Mouse (Mus musculus) MEL (cell line): ENCODE data around the gene Ntn1. TPM values are rescaled to one million over a fixed set of nuclear protein-coding genes. Genes with fewer than 3 reads are reported as not detected.

Experiments used
- DNase-seq: peaks from one replicate; pipeline ENCODE4 v3.0.0; 2011; ENCODE audit warnings: low read depth, low spot score
- H3K27ac ChIP-seq: 2 replicates; pipeline ENCODE4 v1.5.1; 2012; ENCODE audit warnings: low read depth, mild to moderate bottlenecking, control low read depth, low read length, moderate library complexity; ENCODE audit not compliant: control insufficient read depth
- H3K27me3 ChIP-seq, 2 experiments: fragments of 150-350 bp in 1 of 2; sonication (generic) in 1 of 2; 2 replicates each; pipeline ENCODE4 v1.6.1; 2012; ENCODE audit warnings: low read length in 2 of 2, mild to moderate bottlenecking in 2 of 2, improper control_type of control experiment in 1 of 2, moderate library complexity in 1 of 2; ENCODE audit not compliant: insufficient read depth in 2 of 2, control insufficient read depth in 1 of 2
- H3K36me3 ChIP-seq, 2 experiments: 2 replicates each; pipeline ENCODE4 v1.6.1; 2012 to 2014; ENCODE audit warnings: low read length in 2 of 2, improper control_type of control experiment in 1 of 2, inconsistent platforms in 1 of 2, mild to moderate bottlenecking in 1 of 2; ENCODE audit not compliant: insufficient read depth in 2 of 2, control insufficient read depth in 1 of 2
- H3K4me1 ChIP-seq, 2 experiments: fragments of 150-350 bp in 1 of 2; sonication (generic) in 1 of 2; 2 replicates each; pipeline ENCODE4 v1.6.1; 2012; ENCODE audit warnings: low read length in 2 of 2, improper control_type of control experiment in 1 of 2, mild to moderate bottlenecking in 1 of 2; ENCODE audit not compliant: insufficient read depth in 2 of 2, control insufficient read depth in 1 of 2
- H3K4me3 ChIP-seq, 2 experiments: fragments of 150-350 bp in 1 of 2; sonication (generic) in 1 of 2; 2 replicates each; pipeline ENCODE4 v1.5.1; 2012; ENCODE audit warnings: low read depth in 2 of 2, low read length in 2 of 2, mild to moderate bottlenecking in 2 of 2, moderate library complexity in 2 of 2, control low read depth in 1 of 2, improper control_type of control experiment in 1 of 2; ENCODE audit not compliant: control insufficient read depth in 1 of 2, insufficient read depth in 1 of 2
- H3K79me2 ChIP-seq: 2 replicates; pipeline ENCODE4 v1.6.1; 2012; ENCODE audit warnings: mild to moderate bottlenecking, low read length, moderate library complexity; ENCODE audit not compliant: control insufficient read depth, poor library complexity, insufficient read depth
- H3K9ac ChIP-seq: 2 replicates; pipeline ENCODE4 v1.6.1; 2012; ENCODE audit warnings: low read depth, mild to moderate bottlenecking, control low read depth, low read length, moderate library complexity; ENCODE audit not compliant: control insufficient read depth, poor library complexity, severe bottlenecking
- H3K9me3 ChIP-seq: fragments of 150-350 bp; sonication (generic); replicated peaks from 2 replicates; pipeline ENCODE4 v1.6.1; 2012; ENCODE audit warnings: mild to moderate bottlenecking, low read length, improper control_type of control experiment, moderate library complexity; ENCODE audit not compliant: insufficient read depth
- CHD1 ChIP-seq: IDR thresholded peaks from 2 replicates; pipeline ENCODE4 v1.6.1; 2012; ENCODE audit warnings: low read depth, mild to moderate bottlenecking, inconsistent platforms, low read length, improper control_type of control experiment
- CTCF ChIP-seq, 3 experiments: IDR thresholded peaks in 2 of 3; conservative IDR thresholded peaks in 1 of 3; 2 replicates each; pipeline ENCODE4 v1.5.1; 2011 to 2012; ENCODE audit warnings: low read length in 3 of 3, low read depth in 2 of 3, mild to moderate bottlenecking in 2 of 3, improper control_type of control experiment in 1 of 3, inconsistent platforms in 1 of 3, mixed read lengths in 1 of 3, moderate library complexity in 1 of 3; ENCODE audit not compliant: control insufficient read depth in 1 of 3, insufficient read depth in 1 of 3, poor library complexity in 1 of 3, severe bottlenecking in 1 of 3
- E2F4 ChIP-seq: IDR thresholded peaks from 2 replicates; pipeline ENCODE4 v1.6.1; 2011; ENCODE audit warnings: low read depth, low read length, improper control_type of control experiment, borderline replicate concordance
- EP300 ChIP-seq, 2 experiments: IDR thresholded peaks; 2 replicates each; pipeline ENCODE4 v1.6.1; 2011; ENCODE audit warnings: improper control_type of control experiment in 2 of 2, low read length in 2 of 2, low read depth in 1 of 2, mild to moderate bottlenecking in 1 of 2
- ETS1 ChIP-seq: IDR thresholded peaks from 2 replicates; pipeline ENCODE4 v1.6.1; 2012; ENCODE audit warnings: low read depth, mild to moderate bottlenecking, inconsistent platforms, low read length, improper control_type of control experiment, moderate library complexity
- GABPA ChIP-seq: IDR thresholded peaks from 2 replicates; pipeline ENCODE4 v1.6.1; 2012; ENCODE audit warnings: low read depth, mild to moderate bottlenecking, inconsistent platforms, low read length, improper control_type of control experiment, moderate library complexity
- HCFC1 ChIP-seq: IDR thresholded peaks from 2 replicates; pipeline ENCODE4 v1.6.1; 2012; ENCODE audit warnings: low read depth, mild to moderate bottlenecking, inconsistent platforms, low read length, improper control_type of control experiment, moderate library complexity
- JUND ChIP-seq: IDR thresholded peaks from 2 replicates; pipeline ENCODE4 v1.6.1; 2011; ENCODE audit warnings: low read depth, mild to moderate bottlenecking, improper control_type of control experiment, low read length
- KAT2A ChIP-seq: conservative IDR thresholded peaks from 2 replicates; pipeline ENCODE4 v1.6.1; 2012; ENCODE audit warnings: low read depth, low read length, improper control_type of control experiment, inconsistent platforms
- MAFK ChIP-seq: IDR thresholded peaks from 2 replicates; pipeline ENCODE4 v1.6.1; 2011; ENCODE audit warnings: low read depth, mild to moderate bottlenecking, low read length, improper control_type of control experiment, borderline replicate concordance
- MAX ChIP-seq: IDR thresholded peaks from 2 replicates; pipeline ENCODE4 v1.6.1; 2011; ENCODE audit warnings: low read length, improper control_type of control experiment
- MAZ ChIP-seq: IDR thresholded peaks from 2 replicates; pipeline ENCODE4 v1.6.1; 2012; ENCODE audit warnings: low read depth, mild to moderate bottlenecking, inconsistent platforms, low read length, improper control_type of control experiment
- MEF2A ChIP-seq: IDR thresholded peaks from 2 replicates; pipeline ENCODE4 v1.6.1; 2014; ENCODE audit warnings: low read depth, mild to moderate bottlenecking, inconsistent platforms, low read length, improper control_type of control experiment; ENCODE audit not compliant: poor library complexity, insufficient replicate concordance, severe bottlenecking; ENCODE audit errors: extremely low read depth
- MYC ChIP-seq: IDR thresholded peaks from 2 replicates; pipeline ENCODE4 v1.6.1; 2011; ENCODE audit warnings: low read depth, mild to moderate bottlenecking, low read length, improper control_type of control experiment, moderate library complexity
- POLR2AphosphoS5 ChIP-seq: IDR thresholded peaks from 2 replicates; pipeline ENCODE4 v1.6.1; 2012; ENCODE audit warnings: low read depth, borderline replicate concordance, mild to moderate bottlenecking, inconsistent platforms, low read length, moderate library complexity, mixed read lengths
- RCOR1 ChIP-seq: IDR thresholded peaks from 2 replicates; pipeline ENCODE4 v1.6.1; 2012; ENCODE audit warnings: low read depth, mild to moderate bottlenecking, inconsistent platforms, low read length, improper control_type of control experiment
- SIN3A ChIP-seq: IDR thresholded peaks from 2 replicates; pipeline ENCODE4 v1.6.1; 2012; ENCODE audit warnings: low read length, improper control_type of control experiment, inconsistent platforms
- SMC3 ChIP-seq: IDR thresholded peaks from 2 replicates; pipeline ENCODE4 v1.6.1; 2011; ENCODE audit warnings: low read depth, low read length, improper control_type of control experiment
- USF1 ChIP-seq: IDR thresholded peaks from 2 replicates; pipeline ENCODE4 v1.6.1; 2014; ENCODE audit warnings: low read depth, mild to moderate bottlenecking, inconsistent platforms, low read length, improper control_type of control experiment, moderate library complexity
- ZKSCAN1 ChIP-seq: IDR thresholded peaks from 2 replicates; pipeline ENCODE4 v1.6.1; 2012; ENCODE audit warnings: low read depth, mild to moderate bottlenecking, inconsistent platforms, low read length, improper control_type of control experiment, moderate library complexity
- ZMIZ1 ChIP-seq: IDR thresholded peaks from 2 replicates; pipeline ENCODE4 v1.6.1; 2012; ENCODE audit warnings: low read depth, mild to moderate bottlenecking, inconsistent platforms, low read length, improper control_type of control experiment, moderate library complexity
- polyA plus RNA-seq, 2 experiments: library from polyadenylated mRNA; stranded (reverse) in 1 of 2; unstranded in 1 of 2; fragments of >175 nt in 1 of 2; fragments of >200 nt in 1 of 2; gene quantifications; 2 replicates each; pipeline versions ENCODE4 v1.2.1 to v1.2.4; 2012; ENCODE audit warnings: low replicate concordance in 2 of 2, low read depth in 1 of 2; ENCODE audit not compliant: insufficient read length in 2 of 2, insufficient read depth in 1 of 2, missing spikeins in 1 of 2
- total RNA-seq: library from RNA; depleted of rRNA; stranded (reverse); fragments of 300-350 nt; gene quantifications from 2 replicates; pipeline ENCODE4 v1.2.3, GENCODE M21; 2012

Gene Ntn1
- total and polyA plus RNA-seq, 3 experiments: not detected

GRCm38 (mm10) chr11:68331117-68331437 is 69.5 kb downstream of the Ntn1 start:
- DNase-seq: no peak
- no peaks in the 10 kb centered on the region for H3K36me3 ChIP-seq

GRCm38 (mm10) chr11:68330398-68331116 is 70.1 kb downstream of the Ntn1 start:
- Histone ChIP-seq H3K4me3 (no peak overlapping the region), H3K9ac (no peak overlapping the region), H3K4me1 (no peaks in the 10 kb centered on the region), H3K27me3 (no peaks in the 10 kb centered on the region), H3K79me2 (no peaks in the 10 kb centered on the region)
- TF ChIP-seq ETS1 (no peak), SMC3 (no peak), EP300 (IDR thresholded peaks at IDR 0.05; ENCODE audit: low read depth in 1 of 2, low read length in 2 of 2) (no peak), E2F4 (no peak), JUND (no peak), MAX (no peak), ZKSCAN1 (no peak), HCFC1 (no peak), MAZ (no peak), GABPA (no peak)
- TF ChIP-seq, all 39 proteins: peak for 0
- Histone ChIP-seq H3K9me3 (no peaks in the 10 kb centered on the region), H3K27ac (no peak overlapping the region), H3K36me3 (no peaks in the 10 kb centered on the region)
- DNase-seq: no peak

More at GRCm38 (mm10) chr11:68331117-68331437, 69.5 kb downstream of the Ntn1 start:
- Histone ChIP-seq H3K9ac (no peak overlapping the region), H3K4me3 (no peak overlapping the region), H3K9me3 (no peaks in the 10 kb centered on the region), H3K27ac (no peak overlapping the region), H3K79me2 (no peaks in the 10 kb centered on the region), H3K27me3 (no peaks in the 10 kb centered on the region), H3K4me1 (no peaks in the 10 kb centered on the region)
- TF ChIP-seq ZKSCAN1: no peak
- TF ChIP-seq ZMIZ1: no peak
- no peak for TF ChIP-seq ETS1
- no peak for TF ChIP-seq CHD1
- TF ChIP-seq RCOR1: no peak
- no peak for TF ChIP-seq USF1
- no peak for TF ChIP-seq SIN3A
- TF ChIP-seq MAFK: no peak
- no peak for TF ChIP-seq MYC
- no peak for TF ChIP-seq E2F4
- TF ChIP-seq KAT2A: no peak
- TF ChIP-seq CTCF (IDR thresholded peaks at IDR 0.05 in 2 of 3, conservative IDR thresholded peaks at IDR 0.05 in 1 of 3; ENCODE audit: control insufficient read depth in 1 of 3, insufficient read depth in 1 of 3, low read depth in 2 of 3, low read length in 3 of 3, poor library complexity in 1 of 3, severe bottlenecking in 1 of 3): no peak
- TF ChIP-seq POLR2AphosphoS5: no peak
- TF ChIP-seq MAZ: no peak
- no peak for TF ChIP-seq MEF2A
